Mouse (Mus musculus) thymus, adult 2 months (tissue): ENCODE data around the gene Trmt61a. TPM values are rescaled to one million over a fixed set of nuclear protein-coding genes. Genes with fewer than 3 reads are reported as not detected.
A peak's percentile ranks its signal among the peaks of the same experiment; 100 is the strongest.
"Not testable (repeated sequence)": the region's sequence is repeated elsewhere in the genome, so short reads cannot be mapped to it uniquely, and the experiment has no call there.

Experiments
- DNase-seq: peaks from one replicate; pipeline ENCODE4 v3.0.0; 2021
- H3K27ac ChIP-seq: fragments of 200-500 bp; 2 replicates; pipeline ENCODE4 v1.5.1; 2012; ENCODE audit warnings: low read length, control low read depth; ENCODE audit not compliant: control insufficient read depth, insufficient read depth
- H3K27me3 ChIP-seq: fragments of 200-500 bp; 2 replicates; pipeline ENCODE4 v1.6.1; 2012; ENCODE audit warnings: mild to moderate bottlenecking, low read length, moderate library complexity, mixed read lengths; ENCODE audit not compliant: control insufficient read depth, insufficient read depth
- H3K36me3 ChIP-seq: fragments of 200-500 bp; 2 replicates; pipeline ENCODE4 v1.6.1; 2012; ENCODE audit warnings: mild to moderate bottlenecking, low read length, moderate library complexity; ENCODE audit not compliant: control insufficient read depth, insufficient read depth
- H3K4me1 ChIP-seq: fragments of 200-500 bp; replicated peaks from 2 replicates; pipeline ENCODE4 v1.6.1; 2012; ENCODE audit warnings: low read length; ENCODE audit not compliant: control insufficient read depth, insufficient read depth
- H3K4me3 ChIP-seq: fragments of 200-500 bp; 2 replicates; pipeline ENCODE4 v1.5.1; 2012; ENCODE audit warnings: mild to moderate bottlenecking, low read length, control low read depth, moderate library complexity; ENCODE audit not compliant: control insufficient read depth, insufficient read depth
- CTCF ChIP-seq: fragments of 200-500 bp; IDR thresholded peaks from 2 replicates; pipeline ENCODE4 v1.5.1; 2012; ENCODE audit warnings: mild to moderate bottlenecking, control low read depth, low read length, moderate library complexity, borderline replicate concordance; ENCODE audit not compliant: control insufficient read depth, poor library complexity, insufficient read depth; ENCODE audit errors: extremely low read depth
- POLR2A ChIP-seq: fragments of 200-500 bp; IDR thresholded peaks from 2 replicates; pipeline ENCODE4 v1.6.1; 2012; ENCODE audit warnings: mild to moderate bottlenecking, low read length, control low read depth, moderate library complexity; ENCODE audit not compliant: control insufficient read depth, poor library complexity, insufficient read depth; ENCODE audit errors: extremely low read depth
- WGBS: fragments of 180-500 bp; shearing (Covaris S2); methylation state at CpG from one replicate; pipeline ENCODE4 v1.1.7; 2018; 5-methylcytosine and 5-hydroxymethylcytosine counted together
- polyA plus RNA-seq: library from polyadenylated mRNA; depleted of rRNA; stranded (reverse); fragments of >200 nt; gene quantifications from 2 replicates; pipeline ENCODE4 v1.2.3, GENCODE M21; 2012

Trmt61a gene
- polyA plus RNA-seq, 1 experiment: 40.4 TPM

DNA sequence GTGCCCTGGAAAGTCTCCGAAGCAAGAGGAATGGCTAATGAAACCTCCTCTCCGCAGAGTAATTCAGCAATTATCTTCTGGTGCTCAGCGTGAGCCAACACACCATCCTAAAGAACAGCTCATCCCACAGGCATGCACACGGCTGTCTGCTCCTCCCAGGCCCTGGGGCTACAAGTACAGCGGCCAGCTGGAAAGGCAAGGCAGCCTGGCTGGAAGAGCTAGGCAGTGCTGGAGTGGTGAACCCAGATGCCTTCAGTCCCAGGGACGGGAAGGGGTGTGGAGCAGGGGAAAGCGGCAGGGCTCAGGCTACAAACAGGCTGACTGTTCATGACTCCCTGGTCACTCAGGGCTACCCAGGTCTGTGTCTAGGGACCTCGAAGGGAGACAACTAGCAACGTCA, 26.7 kb downstream of the Trmt61a start:
- DNase-seq: no peak
- 86% methylated on average over 9 of the region's 9 CpGs for WGBS

DNA sequence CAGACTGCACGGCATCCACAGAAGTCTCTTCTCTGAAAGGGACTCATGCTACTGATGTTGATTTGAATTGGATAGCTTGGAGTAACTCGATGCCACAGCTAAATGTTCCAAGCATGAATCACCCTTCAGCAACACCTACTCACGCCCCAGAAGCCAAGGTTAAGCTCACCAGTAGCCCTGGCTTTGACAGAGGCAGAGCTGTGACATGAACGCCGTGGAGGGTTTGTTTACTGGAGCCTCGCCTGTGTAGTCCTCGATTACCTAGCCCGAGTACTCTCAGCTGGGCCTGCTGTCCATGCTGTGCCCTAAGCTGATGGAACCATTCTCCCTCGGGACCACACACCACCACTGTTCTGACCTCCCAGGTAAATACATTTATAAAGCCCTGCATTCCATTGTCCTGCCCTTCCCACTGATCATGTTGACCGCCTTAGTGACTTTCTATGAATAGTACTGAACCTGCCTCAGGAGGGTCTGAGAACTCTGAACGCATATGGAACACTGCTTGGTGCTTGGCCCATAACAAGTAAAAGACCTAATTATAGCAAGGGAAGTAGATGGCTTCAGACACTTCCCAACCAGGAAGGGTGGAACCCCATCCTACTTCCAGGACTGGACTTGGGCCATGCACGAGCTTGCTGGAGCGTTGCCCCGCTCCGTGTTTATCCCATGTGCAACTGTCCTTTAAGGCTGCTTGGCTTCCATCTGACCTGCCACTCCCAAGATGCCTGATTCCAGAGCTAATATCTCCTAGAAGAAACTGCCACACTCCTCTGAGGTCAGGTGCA, 27.5 kb downstream of the Trmt61a start:
- Histone ChIP-seq H3K27ac (no peak overlapping the region), H3K4me3 (no peak overlapping the region), H3K36me3 (peaks cover 16% of the 10 kb centered on the region), H3K27me3 (no peaks in the 10 kb centered on the region), H3K4me1 (no peaks in the 10 kb centered on the region)
- DNase-seq: no peak
- TF ChIP-seq CTCF: no peak
- TF ChIP-seq POLR2A: no peak
- WGBS: 84% methylated on average over 15 of the region's 15 CpGs

More for the DNA sequence above, 26.7 kb downstream of the Trmt61a start:
- H3K4me1 ChIP-seq: no peaks in the 10 kb centered on the region
- H3K27ac ChIP-seq: no peak overlapping the region
- H3K36me3 ChIP-seq: peaks cover 9% of the 10 kb centered on the region; the same call in 1 of the 2 replicates
- no peak overlapping the region for H3K4me3 ChIP-seq
- TF ChIP-seq POLR2A (no peak), CTCF (no peak)
- no peaks in the 10 kb centered on the region for H3K27me3 ChIP-seq

GRCm38 (mm10) chr12:111708181-111708580, 30.3 kb downstream of the Trmt61a start:
- WGBS: 74% methylated on average over 4 of the region's 4 CpGs
- H3K27ac ChIP-seq: no peak overlapping the region
- DNase-seq: no peak

DNA sequence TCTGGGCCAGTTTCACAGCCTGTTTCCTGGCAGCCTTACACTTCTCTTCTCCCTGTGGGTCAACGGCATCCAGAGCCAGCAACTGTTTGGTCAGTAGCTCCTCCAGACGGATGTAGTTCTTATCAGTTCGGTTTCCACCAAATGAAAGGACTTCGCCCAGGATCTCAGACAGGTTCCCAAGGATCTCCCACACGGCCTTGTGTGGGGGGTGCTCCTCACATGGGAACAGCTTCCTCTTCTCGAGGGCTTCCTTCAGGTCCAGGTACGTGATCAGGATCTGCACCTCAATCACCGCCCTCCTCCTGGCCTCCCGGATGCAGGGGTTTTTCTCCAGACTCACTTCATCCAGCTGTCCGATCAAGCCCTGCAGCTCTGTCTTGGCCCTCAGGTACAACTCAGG, 32.2 kb downstream of the Trmt61a start:
- Histone ChIP-seq H3K27me3 (no peaks in the 10 kb centered on the region), H3K4me3 (no peak overlapping the region), H3K36me3 (peaks cover 23% of the 10 kb centered on the region), H3K27ac (no peak overlapping the region), H3K4me1 (peaks cover 14% of the 10 kb centered on the region)
- WGBS: 99% methylated on average over 10 of the region's 10 CpGs
- no peak for DNase-seq
- TF ChIP-seq CTCF: no peak
- TF ChIP-seq POLR2A: no peak

More at GRCm38 (mm10) chr12:111708181-111708580, 30.3 kb downstream of the Trmt61a start:
- Histone ChIP-seq H3K4me3 (no peak overlapping the region), H3K4me1 (peaks cover 8% of the 10 kb centered on the region), H3K27me3 (no peaks in the 10 kb centered on the region), H3K36me3 (peaks cover 23% of the 10 kb centered on the region)
- no peak for TF ChIP-seq POLR2A
- no peak for TF ChIP-seq CTCF

DNA sequence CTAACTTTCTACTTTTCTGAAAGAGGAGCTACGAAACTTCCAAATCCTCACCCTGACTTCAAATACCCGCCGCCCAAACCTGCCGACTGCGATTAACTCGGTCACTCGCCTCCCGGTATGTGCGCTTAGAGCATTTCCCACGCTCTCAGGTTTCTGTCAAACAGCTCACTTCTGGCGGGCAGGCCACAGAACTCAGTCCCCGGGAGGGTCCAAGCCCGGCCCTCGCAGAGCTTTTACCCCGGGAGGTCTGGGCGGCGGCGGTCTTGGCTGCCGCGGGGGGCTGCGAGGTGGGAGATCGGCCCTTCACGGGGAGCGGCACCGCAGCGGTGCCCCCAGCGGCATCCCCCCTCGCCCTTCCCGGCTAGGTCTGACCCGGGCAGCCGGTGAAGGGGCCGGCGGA, 34.6 kb downstream of the Trmt61a start:
- peaks cover 14% of the 10 kb centered on the region for H3K4me1 ChIP-seq
- peak overlapping the region; percentile 70 for H3K4me3 ChIP-seq
- no peak for DNase-seq
- no peak overlapping the region for H3K27ac ChIP-seq
- no peak for TF ChIP-seq POLR2A
- TF ChIP-seq CTCF: 0 out of 2 replicates have a peak, but pooled peaks have one; percentile 1
- WGBS: under 1% methylated on average over 33 of the region's 33 CpGs
- H3K27me3 ChIP-seq: no peaks in the 10 kb centered on the region
- peaks cover 23% of the 10 kb centered on the region for H3K36me3 ChIP-seq

DNA sequence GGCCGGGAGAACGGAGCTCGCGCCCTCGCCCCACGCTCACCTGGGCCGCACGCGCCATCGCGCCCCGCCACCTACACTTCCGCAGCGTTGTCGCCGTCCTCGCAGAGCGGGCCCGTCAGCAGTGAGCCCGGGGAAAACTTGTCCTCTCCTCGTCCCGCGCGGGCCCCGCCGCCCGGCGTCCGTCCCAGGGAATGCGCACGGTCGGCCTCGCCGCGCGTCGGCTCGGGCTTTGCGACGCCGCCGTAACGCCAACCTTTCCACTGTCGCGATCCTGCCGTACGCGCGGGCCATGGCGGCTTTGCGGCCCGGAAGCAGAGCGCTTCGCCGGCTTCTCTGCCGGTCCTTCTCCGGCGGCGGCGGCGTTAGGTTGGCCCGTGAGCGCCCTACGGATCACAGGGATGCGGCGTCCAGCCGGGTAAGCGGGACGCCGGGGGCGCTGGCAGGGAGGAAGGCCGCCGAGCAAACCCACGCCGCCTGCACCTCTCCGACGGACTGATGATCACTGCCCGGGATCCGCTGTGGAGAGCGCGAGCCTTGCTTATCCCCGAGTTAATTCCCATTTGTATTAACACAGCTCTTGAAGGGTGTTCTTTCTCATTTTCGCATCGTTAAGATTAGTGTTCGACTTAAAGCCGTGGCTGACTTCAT, 35.2 kb downstream of the Trmt61a start, which contains the start of the genes Bag5 and Apopt1:
Gene Bag5, minus strand, starts transcription at position 254 of the 648 bp plus-strand sequence.
Gene Apopt1, plus strand, starts transcription at position 258 of the 648 bp plus-strand sequence.
- H3K27me3 ChIP-seq: no peaks in the 10 kb centered on the region
- no peak within 1 kb of the TSS for H3K27ac ChIP-seq
- H3K36me3 ChIP-seq: peaks cover 23% of the 10 kb centered on the region
- peak; percentile 29; the same call in 1 of the 2 replicates for TF ChIP-seq CTCF
- peak; percentile 93 for TF ChIP-seq POLR2A
- DNase-seq: peak; percentile 93
- peaks cover 14% of the 10 kb centered on the region for H3K4me1 ChIP-seq
- peak within 1 kb of the TSS; percentile 70 for H3K4me3 ChIP-seq
- WGBS: under 1% methylated on average over 86 of the region's 86 CpGs

DNA sequence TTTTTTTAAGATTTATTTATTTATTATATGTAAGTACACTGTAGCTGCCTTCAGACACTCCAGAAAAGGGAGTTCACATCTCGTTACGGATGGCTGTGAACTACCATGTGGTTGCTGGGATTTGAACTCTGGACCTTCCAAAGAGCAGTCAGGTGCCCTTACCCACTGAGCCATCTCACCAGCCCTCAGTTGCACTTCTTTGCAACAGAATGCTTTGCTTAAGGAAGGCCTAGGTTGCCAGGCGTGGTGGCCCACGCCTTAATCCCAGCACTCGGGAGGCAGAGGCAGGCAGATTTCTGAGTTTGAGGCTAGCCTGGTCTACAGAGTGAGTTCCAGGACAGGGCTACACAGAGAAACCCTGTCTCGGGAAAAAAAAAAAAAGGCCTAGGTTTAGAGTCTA, 36.0 kb downstream of the Trmt61a start:
- H3K4me1 ChIP-seq: peaks cover 14% of the 10 kb centered on the region
- not testable (repeated sequence) for DNase-seq, H3K27ac ChIP-seq, H3K27me3 ChIP-seq, H3K4me3 ChIP-seq
- WGBS: 78% methylated on average over 6 of the region's 6 CpGs
- H3K36me3 ChIP-seq: peaks cover 20% of the 10 kb centered on the region
